ENCODE assay signal across 10 mouse cellular contexts in the genomic region with DNA sequence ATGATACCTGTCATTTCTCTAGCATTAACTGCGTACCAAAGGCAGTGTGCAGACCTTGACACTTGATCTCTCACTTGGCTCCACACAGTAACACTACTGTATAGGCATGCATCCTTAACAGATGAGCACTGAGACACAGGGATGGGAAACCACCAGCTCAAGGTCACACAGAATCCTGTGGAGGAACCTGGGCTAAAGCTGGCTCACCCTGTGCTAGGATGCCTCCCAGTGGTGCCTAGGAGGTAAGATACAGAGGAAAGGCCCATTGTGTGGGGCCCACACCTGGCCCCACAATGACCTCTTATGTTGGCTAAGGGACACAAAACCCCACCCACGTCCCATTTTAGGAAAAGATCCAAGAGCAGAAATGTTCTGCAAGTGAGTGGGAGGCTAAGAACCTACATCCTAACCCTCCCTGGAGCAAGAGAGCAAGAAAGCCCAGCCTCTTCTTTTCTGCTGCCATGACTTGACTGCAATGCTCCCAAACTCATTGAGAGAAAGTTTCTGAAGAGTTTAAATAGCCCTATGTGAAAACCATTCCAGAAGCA.
DNase-seq lines count a peak whose midpoint lies in the region; ATAC-seq and TF ChIP-seq lines count a peak whose summit lies in the region.
"Had no signal": no experiment of that assay in that cellular context is flagged by ENCODE, and none has a peak within 500 bp of the region (broad histone marks: within the 10 kb centered on the region; RNA-seq: fewer than 3 reads in every experiment).

No protein-coding gene starts in this region.

- no peak for TF ChIP-seq POLR2A in thymus, adult 2 months (IDR thresholded peaks at IDR 0.05; ENCODE audit: control insufficient read depth, extremely low read depth, insufficient read depth, low read length, poor library complexity)

- no peak for DNase-seq in left cerebral cortex, adult 2 months (ENCODE audit: extremely low spot score in 1 of 2, low spot score in 2 of 2)
- no peak for DNase-seq in left cerebral cortex, postnatal 36 days (ENCODE audit: low spot score in 2 of 2)
- DNase-seq in Patski (ENCODE audit: low read depth, low spot score) = no peak
- peak; percentile 23 to 34 for DNase-seq in lung, adult 18-20 months
- peak; percentile 54 for DNase-seq in thymus, adult 2 months
- DNase-seq in gastrocnemius, postnatal 36 days = no peak
- no peak for DNase-seq in testis, postnatal 14 days (ENCODE audit: low spot score)
- DNase-seq: forebrain, postnatal 0 days had no signal

- ATAC-seq in Patski = no peak
- no peak for ATAC-seq in neural tube, embryonic 15.5 days (ENCODE audit: low FRiP score)
- ATAC-seq: forebrain, postnatal 0 days had no signal

- intact Hi-C loops in left cerebral cortex, adult 2 months (cut with DNase I) = no loop called here
- intact Hi-C loops in left cerebral cortex, postnatal 36 days (cut with DNase I) = no loop called here
- intact Hi-C loops in gastrocnemius, postnatal 36 days (cut with DNase I) = no loop called here

- H3K27ac ChIP-seq in left cerebral cortex, adult 2 months = no peak overlapping the region
- no peak overlapping the region for H3K27ac ChIP-seq in thymus, adult 2 months (ENCODE audit: control insufficient read depth, insufficient read depth, low read length)
- no peak overlapping the region for H3K27ac ChIP-seq in neural tube, embryonic 15.5 days (replicated peaks)
- H3K27ac ChIP-seq: stomach, embryonic 15.5 days had no signal

- no peak overlapping the region for H3K4me3 ChIP-seq in left cerebral cortex, adult 2 months
- no peak overlapping the region for H3K4me3 ChIP-seq in thymus, adult 2 months (ENCODE audit: control insufficient read depth, insufficient read depth, low read length)
- no peak overlapping the region for H3K4me3 ChIP-seq in neural tube, embryonic 15.5 days (replicated peaks)
- H3K4me3 ChIP-seq: stomach, embryonic 15.5 days had no signal

- peaks cover 16% of the 10 kb centered on the region for H3K4me1 ChIP-seq in thymus, adult 2 months (replicated peaks; ENCODE audit: control insufficient read depth, insufficient read depth, low read length)
- H3K4me1 ChIP-seq in neural tube, embryonic 15.5 days = 0 out of 2 replicates have a peak, but pooled peaks cover 5% of the 10 kb centered on the region

- TF ChIP-seq CTCF in left cerebral cortex, adult 2 months (IDR thresholded peaks at IDR 0.05) = peak; percentile 43
- TF ChIP-seq CTCF in Patski (IDR thresholded peaks at IDR 0.05) = peak; percentile 58
- TF ChIP-seq CTCF in thymus, adult 2 months (IDR thresholded peaks at IDR 0.05; ENCODE audit: borderline replicate concordance, control insufficient read depth, extremely low read depth, insufficient read depth, low read length, poor library complexity) = peak; percentile 68; the same call in 1 of the 2 replicates

- no peaks in the 10 kb centered on the region for H3K9me3 ChIP-seq in neural tube, embryonic 15.5 days (replicated peaks)
- H3K9me3 ChIP-seq: stomach, embryonic 15.5 days had no signal

- 69% methylated on average over 2 of the region's 2 CpGs for WGBS in thymus, adult 2 months
- WGBS in neural tube, embryonic 15.5 days = 79% methylated on average over 2 of the region's 2 CpGs

- CTCF ChIA-PET in Patski (lab: Charles Lee) = interaction anchor here (1.4 kb wide), 1 partner anchor 10 kb away, joined by 4 read pairs; no protein-coding TSS in a partner anchor

- no peak overlapping the region for H3K9ac ChIP-seq in neural tube, embryonic 15.5 days (replicated peaks)
- H3K9ac ChIP-seq: forebrain, postnatal 0 days; stomach, embryonic 15.5 days had no signal

- POLR2A ChIA-PET in Patski (lab: Charles Lee) = interaction anchor here (0.6 kb wide), 1 partner anchor 68 kb away, joined by 4 read pairs; no protein-coding TSS in a partner anchor

- H3K36me3 ChIP-seq in thymus, adult 2 months (ENCODE audit: control insufficient read depth, insufficient read depth, low read length) = no peaks in the 10 kb centered on the region
- no peaks in the 10 kb centered on the region for H3K36me3 ChIP-seq in neural tube, embryonic 15.5 days
- H3K36me3 ChIP-seq: stomach, embryonic 15.5 days had no signal

- no peak overlapping the region for H3K4me2 ChIP-seq in neural tube, embryonic 15.5 days
- H3K4me2 ChIP-seq: stomach, embryonic 15.5 days had no signal

- in situ Hi-C loops in Patski (cut with MboI; ENCODE audit: low pct_unique_long_range_greater_than_20kb) = loop anchor here (5.0 kb wide), 1 partner anchor 925 kb away; no protein-coding TSS in a partner anchor

- no peaks in the 10 kb centered on the region for H3K27me3 ChIP-seq in Patski
- H3K27me3 ChIP-seq in thymus, adult 2 months (ENCODE audit: control insufficient read depth, insufficient read depth, low read length) = no peaks in the 10 kb centered on the region
- H3K27me3 ChIP-seq in neural tube, embryonic 15.5 days (replicated peaks) = no peaks in the 10 kb centered on the region
- H3K27me3 ChIP-seq: stomach, embryonic 15.5 days had no signal

Comparison
In these comparisons a context has a peak if more than half of its experiments do, and no peak if none do; other contexts are left out.
1. DNase-seq: peak in lung, adult 18-20 months (2 of 2) and thymus, adult 2 months (single experiment); none in left cerebral cortex, adult 2 months (0 of 2), left cerebral cortex, postnatal 36 days (0 of 2), Patski (single experiment), gastrocnemius, postnatal 36 days (0 of 2) and testis, postnatal 14 days (single experiment).
2. Peak in every context shown above with its lines, with median percentiles within 50 percentile points of each other: CTCF ChIP-seq.